ENCODE assay signal across 8 mouse cellular contexts in genomic region chr1:195016811-195017501, GRCm38 (mm10).
A peak's percentile ranks its signal among the peaks of the same experiment; 100 is the strongest.
DNase-seq lines count a peak whose midpoint lies in the region; ATAC-seq and TF ChIP-seq lines count a peak whose summit lies in the region.

No protein-coding gene starts in this region.

- H3K27ac ChIP-seq in limb, embryonic 13.5 days: no peak overlapping the region
- no peak overlapping the region for H3K27ac ChIP-seq in limb, embryonic 10.5 days
- peak overlapping the region; percentile 91 for H3K27ac ChIP-seq in cortical plate, adult 2 months (ENCODE audit: insufficient read depth, low read length)
- no peak overlapping the region for H3K27ac ChIP-seq in heart, embryonic 13.5 days (replicated peaks)
- no peak overlapping the region for H3K27ac ChIP-seq in lung, postnatal 0 days (ENCODE audit: low read length)

- peak; percentile 26; the same call in 1 of the 2 replicates for ATAC-seq in limb, embryonic 13.5 days (ENCODE audit: low FRiP score, low read depth)
- ATAC-seq in heart, embryonic 13.5 days (ENCODE audit: extremely low read depth, insufficient number of reproducible peaks, low FRiP score, low TSS enrichment): no peak
- peak; percentile 84 for ATAC-seq in lung, postnatal 0 days
- no peak for ATAC-seq in erythroblast, adult 5-6 weeks (replicated peaks; ENCODE audit: low FRiP score, poor library complexity, severe bottlenecking)

- no peaks in the 10 kb centered on the region for H3K27me3 ChIP-seq in limb, embryonic 13.5 days
- no peaks in the 10 kb centered on the region for H3K27me3 ChIP-seq in limb, embryonic 10.5 days (ENCODE audit: low read depth, poor library complexity, severe bottlenecking)
- H3K27me3 ChIP-seq in heart, embryonic 13.5 days (replicated peaks): no peaks in the 10 kb centered on the region
- no peaks in the 10 kb centered on the region for H3K27me3 ChIP-seq in lung, postnatal 0 days (replicated peaks; ENCODE audit: insufficient read depth, low read length)

- no peak for TF ChIP-seq EP300 in lung, postnatal 0 days (IDR thresholded peaks at IDR 0.05)

- H3K9me3 ChIP-seq in limb, embryonic 13.5 days: no peaks in the 10 kb centered on the region
- no peaks in the 10 kb centered on the region for H3K9me3 ChIP-seq in limb, embryonic 10.5 days (replicated peaks)
- H3K9me3 ChIP-seq in heart, embryonic 13.5 days: no peaks in the 10 kb centered on the region
- H3K9me3 ChIP-seq in lung, postnatal 0 days (ENCODE audit: low read length): no peaks in the 10 kb centered on the region

- H3K36me3 ChIP-seq in limb, embryonic 13.5 days: no peaks in the 10 kb centered on the region
- H3K36me3 ChIP-seq in limb, embryonic 10.5 days: no peaks in the 10 kb centered on the region
- no peaks in the 10 kb centered on the region for H3K36me3 ChIP-seq in heart, embryonic 13.5 days
- H3K36me3 ChIP-seq in lung, postnatal 0 days (ENCODE audit: insufficient read depth, low read length): no peaks in the 10 kb centered on the region

- no peak overlapping the region for H3K9ac ChIP-seq in limb, embryonic 13.5 days
- peak overlapping the region; percentile 58 for H3K9ac ChIP-seq in heart, embryonic 13.5 days
- H3K9ac ChIP-seq in lung, postnatal 0 days (replicated peaks; ENCODE audit: low read depth): no peak overlapping the region; the same call in 1 of the 2 replicates

- peak; percentile 54 for TF ChIP-seq CTCF in cortical plate, adult 2 months (IDR thresholded peaks at IDR 0.05; ENCODE audit: extremely low read depth, insufficient read depth, low read length)
- peak; percentile 60 for TF ChIP-seq CTCF in lung, postnatal 0 days (IDR thresholded peaks at IDR 0.05)

- H3K4me3 ChIP-seq in limb, embryonic 13.5 days: no peak overlapping the region
- no peak overlapping the region for H3K4me3 ChIP-seq in limb, embryonic 10.5 days
- peak overlapping the region; percentile 78 for H3K4me3 ChIP-seq in cortical plate, adult 2 months (ENCODE audit: insufficient read depth, low read length)
- peak overlapping the region; percentile 40 for H3K4me3 ChIP-seq in heart, embryonic 13.5 days
- H3K4me3 ChIP-seq in lung, postnatal 0 days (ENCODE audit: low read depth, low read length): peak overlapping the region; percentile 25

- 73% methylated on average over 11 of the region's 11 CpGs for WGBS in limb, embryonic 13.5 days
- 74% methylated on average over 11 of the region's 11 CpGs for whole genome bisulfite sequencing in limb, embryonic 10.5 days
- 42% methylated on average over 11 of the region's 11 CpGs for WGBS in heart, embryonic 13.5 days
- WGBS in lung, postnatal 0 days: 49% methylated on average over 11 of the region's 11 CpGs

- peak; percentile 57; the same call in 1 of the 2 replicates for TF ChIP-seq POLR2A in cortical plate, adult 2 months (IDR thresholded peaks at IDR 0.05; ENCODE audit: extremely low read depth, insufficient read depth, low read length)

- H3K4me2 ChIP-seq in limb, embryonic 13.5 days (replicated peaks): no peak overlapping the region
- H3K4me2 ChIP-seq in heart, embryonic 13.5 days: peak overlapping the region; percentile 67
- H3K4me2 ChIP-seq in lung, postnatal 0 days (replicated peaks; ENCODE audit: low read depth, low read length): peak overlapping the region; percentile 56

- no peaks in the 10 kb centered on the region for H3K4me1 ChIP-seq in limb, embryonic 13.5 days
- H3K4me1 ChIP-seq in limb, embryonic 10.5 days: no peaks in the 10 kb centered on the region; the same call in 1 of the 2 replicates
- peaks cover 5% of the 10 kb centered on the region for H3K4me1 ChIP-seq in cortical plate, adult 2 months (ENCODE audit: control insufficient read depth, insufficient read depth, low read length)
- 0 out of 2 replicates have a peak, but pooled peaks cover 6% of the 10 kb centered on the region for H3K4me1 ChIP-seq in heart, embryonic 13.5 days
- peaks cover 4% of the 10 kb centered on the region; the same call in 1 of the 2 replicates for H3K4me1 ChIP-seq in lung, postnatal 0 days (ENCODE audit: insufficient read depth, low read depth, low read length)

- no peak for DNase-seq in limb, embryonic 10.5 days (ENCODE audit: low spot score)
- peak; percentile 54 for DNase-seq in kidney, postnatal 10 days
- peak; percentile 89 for DNase-seq in lung, postnatal 0 days (ENCODE audit: low spot score)
- peak; percentile 78 for DNase-seq in right cerebral cortex, postnatal 25 days

Comparison
In these comparisons a context has a peak if more than half of its experiments do, and no peak if none do; other contexts are left out.
1. ATAC-seq: peak in limb, embryonic 13.5 days (single experiment) and lung, postnatal 0 days (single experiment); none in heart, embryonic 13.5 days (single experiment) and erythroblast, adult 5-6 weeks (single experiment).
2. H3K4me3 ChIP-seq: peak in cortical plate, adult 2 months (single experiment), heart, embryonic 13.5 days (single experiment) and lung, postnatal 0 days (single experiment); none in limb, embryonic 13.5 days (single experiment) and limb, embryonic 10.5 days (single experiment).